Mouse (Mus musculus) c-Kit-negative CD71-positive TER-119-positive erythroid progenitor cells, embryonic 14.5 days (primary cell): ENCODE measurements at regions not wholly inside any gene's neighbourhood (a gene's known extent, or its start where the extent isn't known, plus 50 kb on each side); places are given as distances from the start of the nearest gene placed in this dataset.

Experiments
- DNase-seq: peaks from one replicate; pipeline ENCODE4 v3.0.0-alpha.2; 2013; ENCODE audit warnings: low read depth, low spot score

DNA sequence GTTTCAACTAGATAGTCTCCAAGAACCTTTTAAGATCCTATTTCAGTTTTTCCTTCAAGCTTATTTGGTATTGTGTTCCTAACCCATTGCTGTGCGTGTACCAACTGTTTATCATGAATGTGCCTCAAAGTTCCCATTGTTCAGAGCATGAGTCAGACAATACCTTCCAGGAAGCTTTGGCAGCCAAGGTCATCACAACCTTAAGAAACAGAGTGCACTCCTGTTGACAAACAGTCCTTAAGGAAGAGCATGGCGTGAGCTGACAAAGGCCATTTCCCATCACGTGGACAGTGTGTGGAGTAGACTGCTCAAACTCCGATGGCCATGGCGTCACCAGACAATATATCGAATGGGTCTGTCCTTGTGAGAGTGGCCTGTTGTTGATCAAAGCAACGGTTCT is 96.9 kb upstream of the Zfp703 start:
- DNase-seq = no peak

DNA sequence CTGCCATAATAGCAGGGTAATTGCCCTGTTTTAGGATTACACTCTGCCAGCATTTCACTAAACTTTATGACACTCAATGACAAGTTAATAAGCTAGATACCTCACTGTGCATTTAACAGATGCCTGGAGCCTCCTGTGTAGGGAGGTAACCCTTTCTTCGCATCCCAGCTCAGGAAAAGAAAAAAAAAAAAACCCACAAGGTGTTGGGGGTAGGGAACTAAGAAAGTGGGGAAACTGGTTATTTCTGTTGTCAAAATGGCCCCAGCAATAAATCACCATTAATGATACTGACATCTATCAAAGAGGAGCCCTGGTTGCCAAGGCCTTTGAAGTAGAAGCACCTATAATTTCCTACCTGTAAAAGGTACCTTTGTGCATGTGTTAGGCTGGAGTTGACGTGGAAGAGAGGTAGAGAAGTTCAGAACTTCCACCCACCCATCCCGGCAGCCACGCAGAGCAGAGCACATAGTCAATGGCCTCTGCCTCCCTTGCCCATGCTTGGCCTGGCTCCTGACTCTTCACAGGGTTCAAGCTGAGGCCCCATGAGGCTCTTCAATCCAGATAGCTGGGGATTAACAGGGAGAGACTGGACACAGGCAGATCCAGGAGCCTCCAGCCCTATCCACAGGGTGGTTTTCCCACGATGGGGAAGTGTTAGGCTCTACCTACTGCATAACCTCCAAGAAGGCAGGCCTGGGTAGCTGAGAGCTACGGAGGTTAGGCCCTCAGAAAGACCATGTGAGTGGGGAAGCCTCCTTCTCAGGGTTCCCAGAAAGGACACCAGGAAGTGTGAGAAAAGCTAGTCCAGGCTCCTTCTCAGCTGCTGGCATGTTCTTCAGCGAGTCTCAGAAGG is 95.6 kb upstream of the Zfp703 start:
- no peak for DNase-seq

GRCm38 (mm10) chr8:26882616-26883015 is 94.5 kb upstream of the Zfp703 start:
- no peak for DNase-seq

DNA sequence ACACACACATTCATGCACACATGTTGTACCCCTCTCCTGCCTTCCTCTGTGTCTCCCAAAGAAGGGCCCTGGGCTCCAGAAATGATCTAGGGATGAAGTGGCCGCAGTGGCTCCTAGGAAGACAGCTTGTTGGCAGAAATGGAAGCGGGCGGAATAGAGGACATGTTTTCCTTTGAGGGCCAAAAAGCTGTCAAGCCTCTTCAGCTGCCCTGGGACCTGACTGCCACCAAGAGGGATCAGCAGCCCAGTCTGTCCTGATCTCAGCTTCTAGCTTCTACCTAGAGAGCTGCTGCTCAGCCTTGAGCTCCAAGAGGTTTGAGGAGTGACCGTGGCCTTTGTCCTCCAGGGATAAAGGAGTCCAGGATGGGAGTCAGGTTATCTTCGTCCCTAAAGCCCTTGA is 93.8 kb upstream of the Zfp703 start:
- DNase-seq = no peak

DNA sequence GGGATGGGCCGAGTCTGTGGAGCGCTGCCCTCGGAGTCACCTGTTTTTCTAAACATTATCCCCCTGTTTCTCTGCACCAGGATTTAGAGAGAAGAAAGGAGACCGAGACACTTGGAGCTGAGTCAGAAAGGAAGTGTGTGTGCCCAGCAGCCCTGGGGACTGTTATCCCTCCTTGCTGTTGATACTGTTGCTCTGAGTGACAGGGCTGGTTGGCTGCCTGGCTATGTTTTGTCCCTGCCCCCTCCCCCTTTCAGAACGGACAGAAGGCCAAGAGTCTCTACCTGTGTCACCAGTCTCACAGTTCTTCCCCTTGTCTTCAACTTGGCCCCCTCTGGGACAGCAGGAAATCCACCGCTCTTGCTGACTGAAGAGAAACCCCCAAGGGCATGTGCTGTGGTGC is 93.4 kb upstream of the Zfp703 start:
- no peak for DNase-seq

GRCm38 (mm10) chr8:26884350-26884749 is 92.8 kb upstream of the Zfp703 start:
- DNase-seq = no peak

DNA sequence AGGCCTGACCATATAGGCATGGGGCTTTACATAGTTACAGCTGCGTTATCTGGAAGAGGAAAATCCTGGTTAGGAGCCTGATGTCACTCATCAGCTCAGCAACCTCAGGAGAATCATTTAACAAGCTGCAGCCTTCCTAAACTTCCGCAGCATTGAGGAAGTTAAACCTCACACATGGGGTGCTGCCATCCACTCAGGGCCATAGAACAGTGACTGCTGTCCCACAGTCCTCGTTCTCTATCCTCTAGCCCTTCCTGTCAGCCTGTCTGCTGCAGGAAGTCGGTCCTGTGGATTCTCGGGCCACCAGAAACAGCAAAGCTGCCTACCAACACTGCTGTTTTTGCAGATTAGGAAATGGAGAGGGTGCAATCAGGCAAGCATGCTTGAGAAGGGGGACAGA is 91.8 kb upstream of the Zfp703 start:
- no peak for DNase-seq

DNA sequence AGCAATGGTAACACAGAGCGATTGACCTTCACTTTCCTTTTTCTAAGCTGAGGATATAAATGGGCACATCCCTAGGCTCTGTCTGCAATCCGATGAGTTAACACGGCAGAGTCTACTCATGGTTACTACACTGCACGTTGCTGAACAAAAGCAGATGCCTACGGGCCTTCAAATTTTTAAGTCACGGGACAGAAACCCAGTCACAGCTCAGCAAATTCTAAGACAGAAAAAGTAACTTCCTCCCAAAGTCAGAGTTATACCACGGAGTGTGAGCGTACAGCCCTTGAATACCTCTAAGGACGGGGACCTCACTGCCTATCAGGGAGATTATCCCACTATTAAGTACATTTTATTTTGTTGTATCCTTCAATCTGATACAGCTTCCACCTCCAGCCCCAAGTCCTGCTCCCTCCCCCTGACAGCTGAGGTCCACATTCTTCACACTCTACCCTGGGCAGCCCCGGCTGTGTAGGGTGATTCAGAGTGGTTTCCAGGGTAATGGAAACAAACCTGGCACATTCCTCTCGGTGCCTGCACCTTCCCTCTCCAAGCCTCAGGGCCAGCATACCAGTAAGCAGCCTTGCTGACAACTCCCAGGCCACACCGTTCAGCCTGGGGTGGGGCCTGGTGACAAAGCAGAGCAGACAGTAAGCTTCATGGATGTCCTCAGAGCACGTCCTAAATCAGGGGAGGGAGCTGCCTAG is 90.2 kb upstream of the Zfp703 start:
- DNase-seq = no peak

- DNase-seq = no peak
Observed at GRCm38 (mm10) chr8:26887551-26887950, 89.6 kb upstream of the Zfp703 start.

- DNase-seq = no peak
Observed at GRCm38 (mm10) chr8:26888050-26888449, 89.1 kb upstream of the Zfp703 start.

DNA sequence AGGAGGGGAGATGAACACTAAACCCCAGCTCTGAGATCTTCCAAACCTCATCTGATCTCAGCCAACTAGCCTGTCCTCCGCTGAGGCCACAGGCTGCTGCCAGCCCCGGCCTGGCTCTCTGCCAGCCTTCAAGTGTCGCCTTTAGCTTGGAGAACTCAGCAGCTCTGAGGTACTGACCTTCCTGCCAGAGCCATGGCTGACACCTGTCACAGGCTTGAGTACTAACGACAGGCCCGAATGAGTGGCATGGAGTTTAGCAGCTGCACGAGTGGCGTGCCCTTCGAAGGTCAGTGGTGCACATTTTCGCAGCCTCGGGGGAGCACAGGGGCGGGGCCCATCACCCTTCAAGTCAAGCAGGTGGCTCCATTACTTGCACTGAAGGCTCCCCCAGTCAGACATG is 85.2 kb upstream of the Zfp703 start:
- DNase-seq = no peak

DNA sequence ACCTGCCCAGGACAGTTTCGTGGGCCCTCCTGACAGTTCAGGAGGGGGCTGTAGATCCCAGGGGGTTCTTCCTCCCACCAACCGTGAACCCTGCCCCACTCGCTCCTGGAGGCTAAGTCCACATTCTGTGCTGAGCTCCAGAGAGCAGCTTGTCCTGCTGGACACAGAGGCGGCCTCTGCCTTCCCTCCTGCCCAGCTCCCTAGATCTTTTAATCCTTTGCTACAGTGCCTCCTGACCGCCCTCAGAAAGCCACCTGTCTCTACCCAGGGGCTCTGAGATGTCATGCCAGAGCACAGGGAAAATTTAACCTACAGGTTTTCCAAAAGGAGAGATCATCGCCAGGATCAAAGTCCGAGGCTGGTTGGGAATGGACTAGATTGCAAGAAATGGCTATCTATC is 84.7 kb upstream of the Zfp703 start:
- no peak for DNase-seq

- no peak for DNase-seq
Observed at GRCm38 (mm10) chr8:26895867-26896266, 81.3 kb upstream of the Zfp703 start.

DNA sequence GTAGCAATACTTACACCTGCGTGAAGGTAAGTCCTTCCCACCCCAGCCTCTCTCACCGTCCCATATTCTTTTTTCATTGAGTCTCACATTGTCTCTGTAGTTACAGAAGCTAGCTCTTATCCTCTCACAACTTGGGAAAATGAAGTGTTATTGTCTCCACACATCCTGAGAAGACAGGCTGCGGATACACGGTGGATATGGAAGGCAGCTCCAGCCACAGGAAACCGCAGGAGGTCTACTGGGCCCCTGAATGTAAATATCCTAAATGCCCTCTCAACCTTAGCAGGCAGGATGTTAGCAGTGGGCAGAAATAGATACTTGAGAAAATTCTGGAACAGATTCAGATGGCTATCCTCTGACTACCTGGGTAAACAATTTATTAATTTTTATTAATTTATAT is 73.8 kb upstream of the Zfp703 start:
- no peak for DNase-seq

GRCm38 (mm10) chr8:26906257-26906656 is 70.9 kb upstream of the Zfp703 start:
- DNase-seq = no peak

DNA sequence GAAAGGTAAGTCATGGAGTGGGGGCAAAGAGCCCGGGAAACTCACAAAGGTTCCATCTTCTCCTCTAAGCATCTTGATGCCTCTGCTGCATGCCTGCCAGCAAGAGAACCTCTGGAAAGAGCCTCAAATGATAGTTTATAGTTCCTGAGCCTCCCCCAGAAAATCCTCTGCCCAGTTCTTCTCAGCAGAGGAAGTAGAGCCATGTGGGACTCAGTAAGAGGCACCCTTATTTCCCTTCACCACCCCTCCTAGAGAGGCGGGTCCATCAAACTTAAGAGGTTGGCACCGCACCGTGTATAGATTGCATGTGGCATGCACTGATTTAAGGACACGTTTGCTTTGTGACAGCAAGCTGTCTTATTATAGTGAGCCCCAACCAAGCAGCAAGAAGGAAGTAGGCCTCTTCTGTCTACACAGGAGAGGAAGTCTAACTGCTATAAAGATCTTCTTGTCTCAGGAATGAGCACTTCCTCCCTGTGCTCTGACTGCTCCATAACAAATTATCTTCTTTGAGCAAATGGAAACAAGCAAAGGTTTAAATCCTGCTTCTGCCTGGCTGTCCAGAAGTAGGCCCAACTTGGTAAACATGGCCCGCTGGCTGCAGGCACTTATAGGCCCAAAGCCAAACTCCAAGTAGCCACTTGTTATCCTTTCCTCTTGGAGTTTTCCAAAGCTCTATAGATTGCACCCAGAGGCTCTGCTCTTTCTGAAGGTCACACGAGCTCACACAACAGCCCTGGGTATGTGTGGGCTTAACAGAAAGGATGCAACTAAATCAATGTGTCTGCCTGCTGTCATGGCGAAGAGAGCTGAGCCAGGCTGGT is 69.6 kb upstream of the Zfp703 start:
- DNase-seq = no peak

DNA sequence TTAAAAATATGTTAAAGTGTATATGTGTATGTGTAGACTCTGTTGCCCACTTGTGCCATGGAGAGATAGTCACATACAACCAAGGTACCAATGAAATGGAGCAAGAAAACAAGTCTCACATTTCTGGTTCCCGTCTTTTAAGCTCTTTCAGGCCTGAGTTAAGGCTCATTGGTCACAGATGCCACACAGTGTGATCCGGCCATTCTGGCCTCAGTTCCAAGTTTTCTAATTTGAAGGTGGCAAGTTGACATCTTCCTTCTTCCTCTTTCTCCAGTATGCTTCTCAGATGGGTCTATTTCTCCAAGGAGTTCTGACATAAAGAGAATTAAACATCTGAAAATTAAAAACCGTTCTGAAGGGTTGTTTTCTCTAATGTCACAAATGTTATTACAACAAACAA is 66.9 kb upstream of the Zfp703 start:
- no peak for DNase-seq

DNA sequence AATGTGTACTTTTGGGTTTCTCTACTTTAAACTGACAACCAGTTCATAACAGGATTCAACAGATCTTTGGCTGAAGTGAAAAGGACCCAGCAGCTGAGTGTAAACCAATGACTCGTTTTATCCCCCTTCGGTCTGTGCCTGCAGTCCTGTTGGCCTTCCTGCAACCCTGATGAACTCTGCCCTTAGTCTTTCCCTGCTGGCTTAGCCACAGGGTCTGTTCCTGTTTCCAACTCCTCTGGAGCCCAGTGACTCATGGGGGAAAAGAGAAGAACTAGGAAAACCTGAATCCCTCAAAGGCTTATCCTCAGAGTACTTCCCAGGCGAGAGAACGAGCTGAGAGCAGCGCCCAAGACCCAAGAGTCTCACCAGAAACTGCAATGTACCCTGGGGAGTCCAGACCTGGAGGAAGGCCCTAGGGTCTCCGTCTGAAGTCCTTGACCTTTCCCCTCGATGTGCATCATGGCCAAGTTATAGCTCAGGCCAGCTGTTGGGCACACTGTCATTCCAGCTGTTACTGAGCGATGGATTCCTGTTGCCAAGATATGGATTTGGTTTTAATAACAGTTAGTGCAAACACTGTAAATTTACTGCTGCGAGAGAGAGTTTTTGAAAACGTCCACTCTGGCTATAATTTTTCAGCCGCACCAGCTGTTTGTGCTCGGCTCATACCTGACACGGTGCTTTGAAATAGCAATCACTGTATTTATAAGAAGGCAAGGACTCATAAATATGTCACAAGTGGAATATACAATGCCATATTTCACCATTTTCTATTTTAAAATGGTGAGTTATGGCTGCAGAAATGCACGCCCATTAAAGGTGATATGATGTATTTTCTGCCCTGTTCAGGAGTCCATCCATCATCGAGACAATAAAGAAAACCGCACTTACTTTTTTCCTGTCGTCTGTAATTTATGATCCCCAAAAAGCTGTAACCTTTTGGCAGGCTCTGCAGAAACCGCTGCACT is 63.3 kb upstream of the Zfp703 start:
- DNase-seq = no peak

DNA sequence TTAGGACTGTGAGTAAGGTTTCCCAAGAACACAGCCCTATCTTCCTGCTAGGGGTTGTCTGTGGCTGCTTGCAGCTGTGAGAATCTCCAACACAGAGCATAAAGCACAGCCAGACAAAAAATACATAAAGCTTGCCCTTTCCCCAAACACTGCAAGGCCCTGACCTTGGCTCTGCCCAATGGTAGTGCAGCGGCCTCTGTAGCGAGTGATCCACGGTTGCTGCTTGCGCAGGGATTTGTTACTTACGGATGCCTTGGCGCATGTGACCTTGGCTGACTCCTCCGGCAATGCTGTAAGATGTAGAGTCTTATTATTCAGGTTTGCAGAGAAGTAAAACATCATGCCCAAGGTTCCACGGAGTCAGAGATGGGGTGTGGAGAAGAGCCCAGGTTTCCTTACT is 61.4 kb upstream of the Zfp703 start:
- no peak for DNase-seq

DNA sequence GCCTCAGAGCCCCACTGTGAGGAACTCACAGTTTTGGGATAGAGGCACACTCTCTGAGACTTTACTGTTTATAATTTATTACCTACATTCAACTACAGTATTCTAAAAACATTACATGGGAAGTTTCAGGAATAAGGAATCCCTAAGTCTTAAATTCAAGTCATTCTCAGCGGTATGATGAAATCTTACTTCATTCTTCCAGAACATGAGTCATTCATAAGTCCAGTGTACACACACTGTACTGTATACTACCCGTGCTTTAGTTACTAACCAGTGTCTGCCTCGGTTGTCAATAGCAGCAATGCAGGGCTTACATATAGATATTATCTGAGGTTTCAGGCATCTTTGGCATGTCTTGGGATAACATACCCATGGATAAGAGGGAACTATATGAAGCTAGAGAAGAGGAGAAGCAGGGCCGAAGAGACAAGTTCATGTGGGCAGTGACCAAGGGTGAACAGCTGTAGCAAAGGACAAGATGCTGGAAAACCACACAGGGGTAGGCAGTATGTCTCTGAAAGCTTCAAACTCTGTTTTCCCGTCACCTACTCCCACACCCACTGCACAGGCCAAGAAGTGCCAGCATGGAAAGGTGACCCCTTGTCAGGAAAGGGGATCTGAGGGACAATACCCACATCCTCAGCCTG is 55.5 kb upstream of the Zfp703 start:
- no peak for DNase-seq

DNA sequence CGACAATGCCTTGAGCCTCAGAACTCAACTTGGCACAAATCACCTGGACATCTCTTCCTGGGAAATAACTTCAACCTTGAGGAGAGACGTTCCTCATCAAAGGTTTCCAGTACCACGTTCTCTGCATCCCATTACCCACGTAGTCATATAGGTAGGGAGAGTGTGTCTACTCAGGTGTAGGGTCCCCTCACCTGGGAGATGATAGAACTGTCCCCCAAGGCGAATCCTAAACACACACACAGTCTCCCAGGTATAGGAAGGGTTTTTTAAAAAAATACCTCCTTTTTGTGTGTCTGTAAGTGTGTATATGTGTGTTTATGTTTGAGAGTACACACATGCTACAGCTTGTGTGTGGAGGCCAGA is 55.0 kb upstream of the Zfp703 start:
- no peak for DNase-seq
